Mouse (Mus musculus): ENCODE data around the gene Nt5m. TPM values are rescaled to one million over a fixed set of nuclear protein-coding genes. Genes with fewer than 3 reads are reported as not detected.
A peak's percentile ranks its signal among the peaks of the same experiment; 100 is the strongest.

The Nt5m gene
- polyA plus RNA-seq, 1 experiment from 2014 or later = 31.6 TPM

DNA sequence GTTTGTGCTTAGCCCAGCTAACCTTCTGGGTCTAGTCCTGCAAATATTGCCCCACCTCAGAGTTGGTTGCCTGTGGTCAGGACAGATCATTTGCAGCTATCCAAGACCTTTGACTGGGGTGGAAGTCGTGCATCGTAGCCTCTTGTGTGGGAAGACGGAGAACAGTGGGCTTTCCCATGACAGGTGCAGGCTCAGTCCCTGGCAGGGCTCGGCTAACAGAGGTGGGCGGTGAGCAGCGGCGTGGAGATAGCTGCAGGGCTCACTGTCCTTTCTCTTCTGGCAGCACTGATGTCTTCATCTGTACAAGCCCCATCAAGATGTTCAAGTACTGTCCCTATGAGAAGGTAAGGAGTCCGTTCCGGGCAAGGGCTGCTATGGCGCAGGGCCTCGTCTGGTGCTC lies 21.2 kb downstream of the Nt5m start:
- H3K4me2 ChIP-seq (ENCODE audit: low read depth, low read length) = no peak overlapping the region
- no peak overlapping the region for H3K27ac ChIP-seq (ENCODE audit: low read length)
- H3K4me1 ChIP-seq (ENCODE audit: control insufficient read depth, insufficient read depth, low read length) = no peaks in the 10 kb centered on the region
- H3K9ac ChIP-seq (ENCODE audit: low read length) = no peak overlapping the region
- no peak overlapping the region for H3K4me3 ChIP-seq (replicated peaks; ENCODE audit: low read length)
- no peaks in the 10 kb centered on the region for H3K27me3 ChIP-seq (ENCODE audit: control insufficient read depth, insufficient read depth, low read length)
- ATAC-seq (ENCODE audit: insufficient read depth, low FRiP score) = no peak
- H3K36me3 ChIP-seq (ENCODE audit: control insufficient read depth, insufficient read depth, low read length) = no peaks in the 10 kb centered on the region
- H3K9me3 ChIP-seq (replicated peaks; ENCODE audit: control insufficient read depth, low read length) = no peaks in the 10 kb centered on the region
- WGBS = 83% methylated on average over 11 of the region's 11 CpGs

DNA sequence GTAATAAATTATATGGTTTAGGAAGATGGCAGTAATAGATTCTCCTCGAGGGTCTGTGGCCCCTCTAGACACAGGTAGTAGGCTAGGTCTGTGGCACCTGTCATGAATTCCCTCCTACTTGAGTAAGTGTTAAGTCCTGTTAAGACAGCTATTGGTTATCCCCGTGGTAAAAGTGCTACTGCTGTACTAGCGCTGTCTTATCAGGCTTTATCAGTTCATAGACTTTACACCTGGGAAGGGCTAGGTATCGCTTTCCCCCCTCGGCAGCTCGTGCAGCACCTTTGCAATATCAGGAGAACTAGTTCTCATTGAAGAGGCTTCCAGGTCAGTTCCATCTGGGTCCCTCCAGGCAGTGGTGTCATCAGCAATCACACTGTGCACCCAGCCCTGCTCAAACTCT lies 25.1 kb downstream of the Nt5m start:
- no peaks in the 10 kb centered on the region for H3K4me1 ChIP-seq (ENCODE audit: control insufficient read depth, insufficient read depth, low read length)
- no peak overlapping the region for H3K4me2 ChIP-seq (ENCODE audit: low read depth, low read length)
- no peak overlapping the region for H3K27ac ChIP-seq (ENCODE audit: low read length)
- no peaks in the 10 kb centered on the region for H3K27me3 ChIP-seq (ENCODE audit: control insufficient read depth, insufficient read depth, low read length)
- no peak overlapping the region for H3K9ac ChIP-seq (ENCODE audit: low read length)
- no peaks in the 10 kb centered on the region for H3K36me3 ChIP-seq (ENCODE audit: control insufficient read depth, insufficient read depth, low read length)
- no peaks in the 10 kb centered on the region for H3K9me3 ChIP-seq (replicated peaks; ENCODE audit: control insufficient read depth, low read length)
- no peak for ATAC-seq (ENCODE audit: insufficient read depth, low FRiP score)
- no peak overlapping the region for H3K4me3 ChIP-seq (replicated peaks; ENCODE audit: low read length)
- 60% methylated on average over 6 of the region's 6 CpGs for WGBS

DNA sequence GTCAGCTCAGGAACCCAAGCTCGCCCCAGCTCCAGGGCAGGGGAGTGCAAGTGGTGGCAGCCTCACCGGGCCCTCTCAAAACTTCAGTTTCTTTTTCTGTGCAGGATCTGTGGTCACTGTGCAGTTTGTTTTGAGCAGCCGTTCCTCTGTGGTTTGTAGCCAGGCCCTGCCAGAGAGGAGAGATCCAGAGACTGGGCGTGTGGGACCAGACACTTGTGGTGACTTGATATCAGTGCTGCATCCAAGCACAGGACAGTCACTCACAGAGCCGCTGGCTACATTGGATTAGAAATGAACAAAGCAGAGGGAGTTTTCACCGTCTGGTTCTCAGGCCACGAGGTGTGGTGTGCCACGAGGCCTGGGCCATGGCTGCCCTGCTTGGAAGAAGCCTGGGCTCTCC lies 32.9 kb downstream of the Nt5m start:
- no peak overlapping the region for H3K27ac ChIP-seq (ENCODE audit: low read length)
- WGBS = 82% methylated on average over 8 of the region's 8 CpGs
- ATAC-seq (ENCODE audit: insufficient read depth, low FRiP score) = no peak
- 0 out of 2 replicates have a peak, but pooled peaks cover 2% of the 10 kb centered on the region for H3K36me3 ChIP-seq (ENCODE audit: control insufficient read depth, insufficient read depth, low read length)
- no peaks in the 10 kb centered on the region for H3K9me3 ChIP-seq (replicated peaks; ENCODE audit: control insufficient read depth, low read length)
- H3K4me3 ChIP-seq (replicated peaks; ENCODE audit: low read length) = no peak overlapping the region
- H3K4me1 ChIP-seq (ENCODE audit: control insufficient read depth, insufficient read depth, low read length) = no peaks in the 10 kb centered on the region
- H3K27me3 ChIP-seq (ENCODE audit: control insufficient read depth, insufficient read depth, low read length) = no peaks in the 10 kb centered on the region
- no peak overlapping the region for H3K4me2 ChIP-seq (ENCODE audit: low read depth, low read length)
- H3K9ac ChIP-seq (ENCODE audit: low read length) = no peak overlapping the region

DNA sequence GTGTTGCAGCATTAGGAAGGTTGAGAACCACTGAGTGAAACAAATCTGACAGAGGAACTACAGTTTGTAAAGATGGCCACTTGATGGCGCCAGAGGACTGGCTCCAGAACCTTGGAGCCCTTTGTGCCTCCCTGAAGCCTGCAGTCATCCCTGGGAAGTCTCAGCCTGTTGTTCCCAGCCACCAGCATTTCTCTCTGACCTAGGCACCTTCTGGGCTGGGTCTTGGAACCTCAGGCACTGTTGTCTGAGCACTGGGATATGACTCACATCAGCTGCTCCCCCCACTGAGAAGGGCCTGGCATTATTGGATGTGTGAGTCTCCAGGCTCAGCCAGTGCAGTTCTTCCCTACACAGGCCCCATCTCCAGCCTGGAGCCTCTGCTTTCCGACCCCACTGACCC lies 40.8 kb downstream of the Nt5m start:
- Histone ChIP-seq H3K36me3 (ENCODE audit: control insufficient read depth, insufficient read depth, low read length) (0 out of 2 replicates have a peak, but pooled peaks cover 2% of the 10 kb centered on the region), H3K27ac (ENCODE audit: low read length) (no peak overlapping the region), H3K27me3 (ENCODE audit: control insufficient read depth, insufficient read depth, low read length) (no peaks in the 10 kb centered on the region), H3K4me1 (ENCODE audit: control insufficient read depth, insufficient read depth, low read length) (peaks cover 3% of the 10 kb centered on the region; the same call in 1 of the 2 replicates), H3K4me3 (replicated peaks; ENCODE audit: low read length) (no peak overlapping the region), H3K4me2 (ENCODE audit: low read depth, low read length) (no peak overlapping the region), H3K9me3 (replicated peaks; ENCODE audit: control insufficient read depth, low read length) (no peaks in the 10 kb centered on the region), H3K9ac (ENCODE audit: low read length) (peak overlapping the region; percentile 36; the same call in 1 of the 2 replicates)
- peak; percentile 48; the same call in 1 of the 2 replicates for ATAC-seq (ENCODE audit: insufficient read depth, low FRiP score)
- WGBS = 18% methylated on average over 2 of the region's 2 CpGs

DNA sequence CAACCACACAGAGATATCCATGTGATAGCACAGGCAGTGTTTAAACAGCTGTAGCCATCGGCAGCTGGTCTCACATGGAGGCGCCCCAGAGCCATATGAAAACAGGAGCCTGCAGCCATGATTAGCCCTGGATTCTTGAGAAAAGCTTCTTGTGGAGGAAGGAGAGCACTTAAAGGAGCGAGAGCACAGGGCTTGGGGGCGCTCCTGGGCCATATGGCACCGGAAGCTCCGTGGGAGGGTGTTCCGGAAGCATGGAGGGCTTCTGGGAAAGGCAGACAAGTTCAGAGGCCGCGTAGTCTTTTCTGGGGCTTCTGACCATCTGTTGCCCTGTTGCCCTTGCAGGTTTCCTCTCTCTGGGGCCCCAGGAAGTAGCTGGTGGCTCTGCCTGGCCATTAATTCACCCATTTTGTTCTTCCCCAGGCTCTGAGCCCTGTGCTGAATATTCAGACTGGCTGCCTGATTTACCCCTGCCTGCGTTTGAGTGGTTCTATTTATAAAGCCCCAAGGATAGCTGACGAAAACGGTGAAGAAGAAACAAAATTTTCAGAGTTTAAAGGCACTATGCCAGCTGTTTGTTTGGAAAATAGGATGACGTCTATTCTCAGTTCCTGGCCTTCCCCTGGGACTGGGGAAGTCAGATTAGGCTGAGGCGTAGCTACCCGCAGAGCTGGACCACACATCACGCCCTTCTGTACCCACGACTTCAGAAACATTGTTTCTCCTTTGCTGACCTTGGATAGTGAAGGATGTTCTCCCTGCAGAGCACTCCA lies 46.2 kb downstream of the Nt5m start:
- no peak; the same call in none of the 2 replicates for ATAC-seq (ENCODE audit: insufficient read depth, low FRiP score)
- Histone ChIP-seq H3K36me3 (ENCODE audit: control insufficient read depth, insufficient read depth, low read length) (no peaks in the 10 kb centered on the region), H3K4me2 (ENCODE audit: low read depth, low read length) (no peak overlapping the region), H3K9ac (ENCODE audit: low read length) (no peak overlapping the region; the same call in 1 of the 2 replicates), H3K27ac (ENCODE audit: low read length) (peak overlapping the region; percentile 62), H3K4me1 (ENCODE audit: control insufficient read depth, insufficient read depth, low read length) (peaks cover 3% of the 10 kb centered on the region; the same call in 1 of the 2 replicates), H3K4me3 (replicated peaks; ENCODE audit: low read length) (no peak overlapping the region), H3K9me3 (replicated peaks; ENCODE audit: control insufficient read depth, low read length) (no peaks in the 10 kb centered on the region), H3K27me3 (ENCODE audit: control insufficient read depth, insufficient read depth, low read length) (no peaks in the 10 kb centered on the region)
- 44% methylated on average over 17 of the region's 17 CpGs for WGBS

DNA sequence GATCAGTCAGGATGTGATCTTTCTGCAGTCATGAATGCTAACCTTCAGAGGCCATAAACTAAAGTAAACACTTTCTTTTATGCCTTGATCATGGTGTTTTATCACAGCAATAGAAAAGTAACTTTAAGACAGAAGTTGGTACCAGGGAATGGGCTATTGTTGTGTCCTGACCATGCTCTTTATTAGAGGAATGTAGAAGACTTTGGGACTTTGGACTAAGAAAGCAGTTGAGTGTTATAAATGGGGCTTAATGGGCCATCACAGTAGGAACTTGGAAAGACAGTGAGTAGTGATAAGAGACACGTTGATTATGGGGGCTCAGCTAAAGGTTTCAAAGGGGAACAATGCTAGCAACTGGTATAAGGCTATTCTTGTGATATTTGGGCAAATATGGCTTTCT lies 47.7 kb downstream of the Nt5m start:
- ATAC-seq (ENCODE audit: insufficient read depth, low FRiP score) = no peak
- 48% methylated on average over 1 of the region's 1 CpGs for WGBS
- no peak overlapping the region for H3K4me3 ChIP-seq (replicated peaks; ENCODE audit: low read length)
- H3K27ac ChIP-seq (ENCODE audit: low read length) = no peak overlapping the region
- no peak overlapping the region for H3K9ac ChIP-seq (ENCODE audit: low read length)
- no peaks in the 10 kb centered on the region for H3K27me3 ChIP-seq (ENCODE audit: control insufficient read depth, insufficient read depth, low read length)
- no peaks in the 10 kb centered on the region for H3K36me3 ChIP-seq (ENCODE audit: control insufficient read depth, insufficient read depth, low read length)
- no peaks in the 10 kb centered on the region for H3K9me3 ChIP-seq (replicated peaks; ENCODE audit: control insufficient read depth, low read length)
- H3K4me1 ChIP-seq (ENCODE audit: control insufficient read depth, insufficient read depth, low read length) = peaks cover 3% of the 10 kb centered on the region; the same call in 1 of the 2 replicates
- no peak overlapping the region for H3K4me2 ChIP-seq (ENCODE audit: low read depth, low read length)

DNA sequence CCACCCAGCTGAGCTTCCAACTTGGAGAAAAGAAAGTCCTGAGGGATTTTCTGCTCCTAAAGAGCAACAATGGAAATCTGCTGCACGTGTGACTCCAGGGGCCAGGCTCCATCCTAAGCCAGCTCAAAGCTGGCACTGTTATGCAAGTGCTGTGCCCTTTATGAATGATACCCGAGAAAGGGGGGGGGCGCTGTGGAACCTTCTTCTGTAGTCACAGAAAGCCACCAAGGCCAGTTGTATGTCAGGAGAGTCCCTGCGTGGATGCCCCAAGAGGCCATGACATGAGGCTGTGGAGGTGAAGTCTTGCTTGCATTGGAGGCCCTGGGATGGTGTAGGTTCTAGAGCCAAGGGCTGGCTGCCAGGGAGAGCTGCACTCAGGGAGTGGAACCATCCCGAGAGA lies 48.9 kb downstream of the Nt5m start:
- WGBS = 75% methylated on average over 5 of the region's 5 CpGs
- Histone ChIP-seq H3K4me1 (ENCODE audit: control insufficient read depth, insufficient read depth, low read length) (peaks cover 3% of the 10 kb centered on the region; the same call in 1 of the 2 replicates), H3K27ac (ENCODE audit: low read length) (no peak overlapping the region), H3K4me2 (ENCODE audit: low read depth, low read length) (no peak overlapping the region), H3K36me3 (ENCODE audit: control insufficient read depth, insufficient read depth, low read length) (no peaks in the 10 kb centered on the region), H3K9ac (ENCODE audit: low read length) (no peak overlapping the region), H3K4me3 (replicated peaks; ENCODE audit: low read length) (no peak overlapping the region), H3K9me3 (replicated peaks; ENCODE audit: control insufficient read depth, low read length) (no peaks in the 10 kb centered on the region), H3K27me3 (ENCODE audit: control insufficient read depth, insufficient read depth, low read length) (no peaks in the 10 kb centered on the region)
- ATAC-seq (ENCODE audit: insufficient read depth, low FRiP score) = no peak

DNA sequence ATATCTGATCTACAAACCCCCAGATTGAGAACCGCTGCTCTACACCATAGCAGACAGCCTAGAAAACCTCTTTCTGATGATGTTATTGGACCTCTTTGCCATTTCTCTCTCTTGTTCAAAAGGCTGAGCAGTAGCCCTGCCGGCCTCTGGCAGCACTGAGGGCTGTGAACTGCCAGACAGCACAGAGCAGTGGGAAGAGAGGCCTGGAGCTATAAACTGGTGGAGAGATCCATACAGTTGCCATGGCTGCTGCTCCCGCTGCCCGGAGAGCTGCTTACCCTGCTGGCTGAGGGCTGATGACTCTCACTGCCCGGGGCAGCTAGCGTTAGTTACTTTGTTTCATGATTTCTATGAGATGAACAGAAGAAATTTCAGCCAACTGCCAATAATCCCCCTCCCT lies 52.6 kb downstream of the Nt5m start:
- Histone ChIP-seq H3K36me3 (ENCODE audit: control insufficient read depth, insufficient read depth, low read length) (no peaks in the 10 kb centered on the region), H3K9ac (ENCODE audit: low read length) (no peak overlapping the region), H3K4me1 (ENCODE audit: control insufficient read depth, insufficient read depth, low read length) (no peaks in the 10 kb centered on the region), H3K27ac (ENCODE audit: low read length) (no peak overlapping the region), H3K27me3 (ENCODE audit: control insufficient read depth, insufficient read depth, low read length) (no peaks in the 10 kb centered on the region), H3K4me3 (replicated peaks; ENCODE audit: low read length) (no peak overlapping the region), H3K4me2 (ENCODE audit: low read depth, low read length) (no peak overlapping the region), H3K9me3 (replicated peaks; ENCODE audit: control insufficient read depth, low read length) (no peaks in the 10 kb centered on the region)
- ATAC-seq (ENCODE audit: insufficient read depth, low FRiP score) = no peak
- WGBS = 65% methylated on average over 6 of the region's 6 CpGs

DNA sequence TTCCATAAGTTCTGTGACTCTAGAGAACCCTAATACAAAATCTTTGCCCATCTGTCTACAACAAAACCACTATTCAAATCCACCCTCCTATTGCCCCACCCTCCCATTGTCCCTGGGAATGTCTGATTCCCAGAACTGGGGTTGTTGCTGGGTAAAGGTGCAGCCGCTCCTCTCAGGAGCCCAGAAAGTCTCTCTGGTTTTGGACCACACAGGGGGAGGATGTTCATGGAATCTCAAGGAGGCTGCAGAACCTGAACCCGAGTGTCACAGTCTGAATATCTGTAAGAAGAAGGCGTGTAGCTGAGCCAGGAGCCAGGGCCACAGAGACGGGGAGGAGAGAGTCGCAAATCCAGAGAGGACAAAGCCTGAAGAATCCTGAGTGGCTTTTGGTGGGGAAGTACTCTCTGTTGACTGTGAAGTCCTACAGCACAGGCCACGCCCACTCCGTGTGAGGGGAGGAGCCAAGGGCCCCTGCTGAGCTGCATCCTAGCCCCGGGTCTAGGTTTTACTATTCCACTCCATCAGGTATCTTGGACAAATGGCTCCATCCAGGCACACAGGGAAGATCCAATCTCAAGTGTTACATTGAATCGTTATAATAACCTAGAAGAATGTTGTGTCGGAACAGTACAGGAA lies 54.0 kb downstream of the Nt5m start:
- Histone ChIP-seq H3K36me3 (ENCODE audit: control insufficient read depth, insufficient read depth, low read length) (no peaks in the 10 kb centered on the region), H3K9me3 (replicated peaks; ENCODE audit: control insufficient read depth, low read length) (no peaks in the 10 kb centered on the region), H3K4me3 (replicated peaks; ENCODE audit: low read length) (no peak overlapping the region), H3K9ac (ENCODE audit: low read length) (no peak overlapping the region), H3K4me1 (ENCODE audit: control insufficient read depth, insufficient read depth, low read length) (0 out of 2 replicates have a peak, but pooled peaks cover 4% of the 10 kb centered on the region), H3K27me3 (ENCODE audit: control insufficient read depth, insufficient read depth, low read length) (no peaks in the 10 kb centered on the region), H3K4me2 (ENCODE audit: low read depth, low read length) (no peak overlapping the region), H3K27ac (ENCODE audit: low read length) (no peak overlapping the region)
- 55% methylated on average over 10 of the region's 10 CpGs for WGBS
- ATAC-seq (ENCODE audit: insufficient read depth, low FRiP score) = no peak

Data from stomach, embryonic 16.5 days (tissue).